Mouse (Mus musculus): ENCODE data around the gene Apold1.
A peak's percentile ranks its signal among the peaks of the same experiment; 100 is the strongest.

Apold1 gene

GRCm38 (mm10) chr6:134972096-134972495 lies 9.4 kb upstream of the Apold1 start:
- DNase-seq (ENCODE audit: low read depth, low spot score), result no peak

- DNase-seq (ENCODE audit: low read depth, low spot score), result no peak
Measured at GRCm38 (mm10) chr6:134976628-134977027, 4.9 kb upstream of the Apold1 start.

GRCm38 (mm10) chr6:134983529-134984370 lies 2.2 kb downstream of the Apold1 start:
- peak; percentile 87 for DNase-seq (ENCODE audit: low read depth, low spot score)

GRCm38 (mm10) chr6:134984748-134985147 lies 3.2 kb downstream of the Apold1 start:
- DNase-seq (ENCODE audit: low read depth, low spot score), result peak; percentile 51

GRCm38 (mm10) chr6:134988377-134988776 lies 6.9 kb downstream of the Apold1 start:
- DNase-seq (ENCODE audit: low read depth, low spot score), result no peak

- DNase-seq (ENCODE audit: low read depth, low spot score), result no peak
Measured at GRCm38 (mm10) chr6:134990674-134991073, 9.2 kb downstream of the Apold1 start.

GRCm38 (mm10) chr6:134994031-134994651 lies 12.6 kb downstream of the Apold1 start:
- DNase-seq (ENCODE audit: low read depth, low spot score), result no peak

GRCm38 (mm10) chr6:134994985-134995384 lies 13.5 kb downstream of the Apold1 start:
- no peak for DNase-seq (ENCODE audit: low read depth, low spot score)

- DNase-seq (ENCODE audit: low read depth, low spot score), result peak; percentile 59
Measured at GRCm38 (mm10) chr6:134996918-134997317, 15.4 kb downstream of the Apold1 start.

- no peak for DNase-seq (ENCODE audit: low read depth, low spot score)
Measured at GRCm38 (mm10) chr6:134998076-134998475, 16.6 kb downstream of the Apold1 start.

GRCm38 (mm10) chr6:134998781-134999180 lies 17.3 kb downstream of the Apold1 start:
- no peak for DNase-seq (ENCODE audit: low read depth, low spot score)

GRCm38 (mm10) chr6:135000272-135000671 lies 18.8 kb downstream of the Apold1 start:
- no peak for DNase-seq (ENCODE audit: low read depth, low spot score)

GRCm38 (mm10) chr6:135001991-135002390 lies 20.5 kb downstream of the Apold1 start:
- no peak for DNase-seq (ENCODE audit: low read depth, low spot score)

- no peak for DNase-seq (ENCODE audit: low read depth, low spot score)
Measured at GRCm38 (mm10) chr6:135006372-135006771, 24.9 kb downstream of the Apold1 start.

- peak; percentile 94 for DNase-seq (ENCODE audit: low read depth, low spot score)
Measured at GRCm38 (mm10) chr6:135011048-135011733, 29.7 kb downstream of the Apold1 start, which contains the start of gene Ddx47. Gene Ddx47 (plus strand): TSS chr6:135011612.

GRCm38 (mm10) chr6:135011734-135012116 lies 30.2 kb downstream of the Apold1 start:
- no peak for DNase-seq (ENCODE audit: low read depth, low spot score)

GRCm38 (mm10) chr6:135017211-135017610 lies 35.7 kb downstream of the Apold1 start:
- DNase-seq (ENCODE audit: low read depth, low spot score), result no peak

- no peak for DNase-seq (ENCODE audit: low read depth, low spot score)
Measured at GRCm38 (mm10) chr6:135019564-135019963, 38.0 kb downstream of the Apold1 start.

GRCm38 (mm10) chr6:135021633-135022032 lies 40.1 kb downstream of the Apold1 start:
- DNase-seq (ENCODE audit: low read depth, low spot score), result no peak

- no peak for DNase-seq (ENCODE audit: low read depth, low spot score)
Measured at GRCm38 (mm10) chr6:135023379-135023778, 41.9 kb downstream of the Apold1 start.

- no peak for DNase-seq (ENCODE audit: low read depth, low spot score)
Measured at GRCm38 (mm10) chr6:135024781-135025420, 43.4 kb downstream of the Apold1 start.

GRCm38 (mm10) chr6:135026232-135026631 lies 44.7 kb downstream of the Apold1 start:
- DNase-seq (ENCODE audit: low read depth, low spot score), result peak; percentile 60
